Mouse (Mus musculus): ENCODE measurements around the gene Cacng1. TPM values are rescaled to one million over a fixed set of nuclear protein-coding genes. Genes with fewer than 3 reads are reported as not detected.

Gene Cacng1
- polyA plus RNA-seq, 1 experiment from 2014 or later, result 0.05 TPM

- DNase-seq (ENCODE audit: low read depth, low spot score), result no peak
- no peaks in the 10 kb centered on the region for H3K27me3 ChIP-seq
- in situ Hi-C loops (cut with MboI; ENCODE audit: low pct_unique_long_range_greater_than_20kb), result no loop called here
- ChIA-PET POLR2A (interaction anchor here (0.6 kb wide), 1 partner anchor 44 kb away, joined by 6 read pairs; no protein-coding TSS in a partner anchor), CTCF (interaction anchor here (1.2 kb wide), 1 partner anchor 31 kb away, joined by 3 read pairs; no protein-coding TSS in a partner anchor)
- TF ChIP-seq CTCF (IDR thresholded peaks at IDR 0.05), result no peak
- no peak for ATAC-seq
Observed at GRCm38 (mm10) chr11:107660452-107660851, 55.9 kb downstream of the Cacng1 start.

DNA sequence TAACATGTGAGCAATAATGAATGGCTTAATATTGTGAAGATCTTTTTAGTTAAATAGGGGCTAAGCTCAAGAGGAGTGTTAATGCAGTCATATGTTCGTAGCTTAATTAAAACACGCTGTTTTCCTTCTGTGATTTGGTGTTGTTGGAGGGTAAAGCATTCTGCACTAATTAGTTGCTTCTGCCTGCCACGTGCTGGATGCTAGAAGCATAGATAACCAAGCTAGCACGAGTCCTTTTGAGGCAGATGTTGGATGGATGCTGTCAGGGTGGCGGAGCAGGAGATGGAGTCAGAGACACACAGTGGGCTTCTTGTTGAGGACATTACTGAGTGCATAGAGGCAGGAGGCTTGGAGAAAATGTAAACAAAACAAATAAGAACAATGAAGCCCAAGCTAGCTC lies 59.2 kb downstream of the Cacng1 start:
- H3K27me3 ChIP-seq, result no peaks in the 10 kb centered on the region
- DNase-seq (ENCODE audit: low read depth, low spot score) (no peak), ATAC-seq (no peak)
- TF ChIP-seq CTCF (IDR thresholded peaks at IDR 0.05), result no peak
- ChIA-PET CTCF (interaction anchor here (1.6 kb wide), 1 partner anchor 28 kb away, joined by 5 read pairs; no protein-coding TSS in a partner anchor), POLR2A (no interaction called here)
- in situ Hi-C loops (cut with MboI; ENCODE audit: low pct_unique_long_range_greater_than_20kb), result no loop called here

- ATAC-seq (no peak), DNase-seq (ENCODE audit: low read depth, low spot score) (no peak)
- no peaks in the 10 kb centered on the region for H3K27me3 ChIP-seq
- ChIA-PET POLR2A (no interaction called here), CTCF (no interaction called here)
- no peak for TF ChIP-seq CTCF (IDR thresholded peaks at IDR 0.05)
- in situ Hi-C loops (cut with MboI; ENCODE audit: low pct_unique_long_range_greater_than_20kb), result no loop called here
Observed at GRCm38 (mm10) chr11:107655538-107655937, 60.8 kb downstream of the Cacng1 start.

Other genes with a start within 250 kb of the Cacng1 start
- gene Pitpnc1, start 245.8 kb downstream of the Cacng1 start, polyA plus RNA-seq (2021), result 7.3 TPM
- gene Psmd12, start 237.0 kb downstream of the Cacng1 start, polyA plus RNA-seq (2021), result 118 TPM
- 19.6 TPM for gene Helz, start 168.6 kb downstream of the Cacng1 start, polyA plus RNA-seq (2021)
- gene Cacng4, start 78.0 kb upstream of the Cacng1 start, polyA plus RNA-seq (2021), result 8.3 TPM
- not detected for gene Cacng5, start 198.5 kb upstream of the Cacng1 start, polyA plus RNA-seq (2021)

All from Patski (cell line).